Mouse (Mus musculus): ENCODE measurements around the gene Cab39. TPM values are rescaled to one million over a fixed set of nuclear protein-coding genes. Genes with fewer than 3 reads are reported as not detected.

The Cab39 gene
- polyA plus RNA-seq (2012; rRNA removed) = 121 and 127 TPM in 2 replicates

- H3K4me3 ChIP-seq (replicated peaks; ENCODE audit: insufficient read depth, low read depth, low read length) = peak within 1 kb of the TSS; percentile 93
- no peaks in the 10 kb centered on the region for H3K27me3 ChIP-seq (ENCODE audit: control insufficient read depth, insufficient read depth, low read length)
- H3K4me1 ChIP-seq (ENCODE audit: control insufficient read depth, insufficient read depth, low read length) = no peaks in the 10 kb centered on the region
- WGBS = under 1% methylated on average over 118 of the region's 118 CpGs
- peak within 1 kb of the TSS; percentile 52 for H3K27ac ChIP-seq (ENCODE audit: insufficient read depth, low read length)
- DNase-seq = peak; percentile 87 to 88
- TF ChIP-seq CTCF (IDR thresholded peaks at IDR 0.05; ENCODE audit: borderline replicate concordance, insufficient read depth, low read depth, low read length) (peak; percentile 55; the same call in 1 of the 2 replicates), POLR2A (IDR thresholded peaks at IDR 0.05; ENCODE audit: borderline replicate concordance, insufficient read depth, low read length) (peak; percentile 79; the same call in 1 of the 2 replicates)
Observed at GRCm38 (mm10) chr1:85793208-85794105, at the start of gene Cab39. Gene Cab39, plus strand, starts transcription at chr1:85793441.

DNA sequence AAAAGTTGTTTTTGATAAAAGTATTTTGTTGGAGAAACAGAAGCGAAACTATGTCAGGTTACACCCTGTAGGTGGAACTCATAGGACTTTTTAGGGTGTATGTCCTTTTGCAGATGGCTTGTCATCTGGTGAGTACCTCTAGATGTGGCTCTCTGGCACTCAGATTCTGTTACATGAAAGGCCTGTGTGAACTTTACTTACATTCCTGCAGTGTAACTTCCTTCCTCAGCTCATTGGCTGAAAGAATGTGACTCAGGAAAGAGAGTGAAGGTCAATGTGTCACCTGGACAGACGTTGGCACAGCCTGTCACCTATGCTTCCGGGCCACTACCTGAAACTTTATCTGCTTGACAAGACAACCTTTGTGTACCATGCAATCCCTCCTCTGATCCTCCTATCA is 48.7 kb upstream of the Cab39 start:
- H3K4me1 ChIP-seq (ENCODE audit: control insufficient read depth, insufficient read depth, low read length) = no peaks in the 10 kb centered on the region
- DNase-seq = no peak
- 87% methylated on average over 3 of the region's 3 CpGs for WGBS
- H3K27me3 ChIP-seq (ENCODE audit: control insufficient read depth, insufficient read depth, low read length) = no peaks in the 10 kb centered on the region
- H3K27ac ChIP-seq (ENCODE audit: insufficient read depth, low read length) = no peak overlapping the region
- H3K4me3 ChIP-seq (replicated peaks; ENCODE audit: insufficient read depth, low read depth, low read length) = no peak overlapping the region
- TF ChIP-seq POLR2A (IDR thresholded peaks at IDR 0.05; ENCODE audit: borderline replicate concordance, insufficient read depth, low read length) (no peak), CTCF (IDR thresholded peaks at IDR 0.05; ENCODE audit: borderline replicate concordance, insufficient read depth, low read depth, low read length) (no peak)

GRCm38 (mm10) chr1:85746511-85746910 is 46.7 kb upstream of the Cab39 start:
- Histone ChIP-seq H3K4me3 (replicated peaks; ENCODE audit: insufficient read depth, low read depth, low read length) (no peak overlapping the region), H3K27ac (ENCODE audit: insufficient read depth, low read length) (no peak overlapping the region), H3K27me3 (ENCODE audit: control insufficient read depth, insufficient read depth, low read length) (no peaks in the 10 kb centered on the region), H3K4me1 (ENCODE audit: control insufficient read depth, insufficient read depth, low read length) (no peaks in the 10 kb centered on the region)
- TF ChIP-seq CTCF (IDR thresholded peaks at IDR 0.05; ENCODE audit: borderline replicate concordance, insufficient read depth, low read depth, low read length) (no peak), POLR2A (IDR thresholded peaks at IDR 0.05; ENCODE audit: borderline replicate concordance, insufficient read depth, low read length) (no peak)
- no peak for DNase-seq
- 90% methylated on average over 5 of the region's 5 CpGs for WGBS

GRCm38 (mm10) chr1:85749829-85750228 is 43.4 kb upstream of the Cab39 start:
- Histone ChIP-seq H3K27me3 (ENCODE audit: control insufficient read depth, insufficient read depth, low read length) (no peaks in the 10 kb centered on the region), H3K4me3 (replicated peaks; ENCODE audit: insufficient read depth, low read depth, low read length) (no peak overlapping the region), H3K4me1 (ENCODE audit: control insufficient read depth, insufficient read depth, low read length) (no peaks in the 10 kb centered on the region), H3K27ac (ENCODE audit: insufficient read depth, low read length) (no peak overlapping the region)
- no peak for DNase-seq
- TF ChIP-seq POLR2A (IDR thresholded peaks at IDR 0.05; ENCODE audit: borderline replicate concordance, insufficient read depth, low read length) (no peak), CTCF (IDR thresholded peaks at IDR 0.05; ENCODE audit: borderline replicate concordance, insufficient read depth, low read depth, low read length) (no peak)
- WGBS = 55% methylated on average over 2 of the region's 2 CpGs

- WGBS = 84% methylated on average over 4 of the region's 4 CpGs
- TF ChIP-seq CTCF (IDR thresholded peaks at IDR 0.05; ENCODE audit: borderline replicate concordance, insufficient read depth, low read depth, low read length) = no peak
- TF ChIP-seq POLR2A (IDR thresholded peaks at IDR 0.05; ENCODE audit: borderline replicate concordance, insufficient read depth, low read length) = no peak
- DNase-seq = no peak
- H3K27me3 ChIP-seq (ENCODE audit: control insufficient read depth, insufficient read depth, low read length) = no peaks in the 10 kb centered on the region
- H3K4me1 ChIP-seq (ENCODE audit: control insufficient read depth, insufficient read depth, low read length) = no peaks in the 10 kb centered on the region
- no peak overlapping the region for H3K27ac ChIP-seq (ENCODE audit: insufficient read depth, low read length)
- H3K4me3 ChIP-seq (replicated peaks; ENCODE audit: insufficient read depth, low read depth, low read length) = no peak overlapping the region
Observed at GRCm38 (mm10) chr1:85750650-85751049, 42.6 kb upstream of the Cab39 start.

DNA sequence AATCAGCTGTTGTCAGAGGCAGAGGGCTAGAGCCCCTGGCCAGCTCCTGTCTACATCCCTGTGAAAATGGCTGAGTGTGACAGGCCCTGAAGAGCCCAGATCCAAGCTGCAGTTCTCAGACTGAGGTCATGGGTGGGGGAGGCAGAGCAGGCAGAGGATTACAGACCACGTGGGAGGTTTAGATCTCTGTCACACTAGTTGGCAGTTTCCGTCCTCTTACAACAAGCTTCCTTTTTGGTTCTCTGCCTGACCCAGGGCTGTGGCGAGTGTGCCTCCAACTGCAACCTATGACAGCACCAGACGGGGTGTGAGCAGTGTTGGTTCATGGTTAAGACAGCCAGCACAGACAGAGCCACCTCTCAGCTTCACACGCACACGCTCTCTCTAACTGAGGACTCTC is 41.7 kb upstream of the Cab39 start:
- no peaks in the 10 kb centered on the region for H3K27me3 ChIP-seq (ENCODE audit: control insufficient read depth, insufficient read depth, low read length)
- DNase-seq = no peak
- H3K27ac ChIP-seq (ENCODE audit: insufficient read depth, low read length) = no peak overlapping the region
- H3K4me1 ChIP-seq (ENCODE audit: control insufficient read depth, insufficient read depth, low read length) = no peaks in the 10 kb centered on the region
- H3K4me3 ChIP-seq (replicated peaks; ENCODE audit: insufficient read depth, low read depth, low read length) = no peak overlapping the region
- 29% methylated on average over 6 of the region's 6 CpGs for WGBS
- TF ChIP-seq CTCF (IDR thresholded peaks at IDR 0.05; ENCODE audit: borderline replicate concordance, insufficient read depth, low read depth, low read length) = no peak
- no peak for TF ChIP-seq POLR2A (IDR thresholded peaks at IDR 0.05; ENCODE audit: borderline replicate concordance, insufficient read depth, low read length)

- H3K4me3 ChIP-seq (replicated peaks; ENCODE audit: insufficient read depth, low read depth, low read length) = no peak overlapping the region
- no peaks in the 10 kb centered on the region for H3K4me1 ChIP-seq (ENCODE audit: control insufficient read depth, insufficient read depth, low read length)
- H3K27me3 ChIP-seq (ENCODE audit: control insufficient read depth, insufficient read depth, low read length) = no peaks in the 10 kb centered on the region
- no peak for TF ChIP-seq POLR2A (IDR thresholded peaks at IDR 0.05; ENCODE audit: borderline replicate concordance, insufficient read depth, low read length)
- no peak for DNase-seq
- 71% methylated on average over 11 of the region's 11 CpGs for WGBS
- H3K27ac ChIP-seq (ENCODE audit: insufficient read depth, low read length) = no peak overlapping the region
Observed at GRCm38 (mm10) chr1:85751932-85752680, 41.1 kb upstream of the Cab39 start.
